Mouse (Mus musculus): ENCODE results near the gene Tk1.

Tk1 gene

DNA sequence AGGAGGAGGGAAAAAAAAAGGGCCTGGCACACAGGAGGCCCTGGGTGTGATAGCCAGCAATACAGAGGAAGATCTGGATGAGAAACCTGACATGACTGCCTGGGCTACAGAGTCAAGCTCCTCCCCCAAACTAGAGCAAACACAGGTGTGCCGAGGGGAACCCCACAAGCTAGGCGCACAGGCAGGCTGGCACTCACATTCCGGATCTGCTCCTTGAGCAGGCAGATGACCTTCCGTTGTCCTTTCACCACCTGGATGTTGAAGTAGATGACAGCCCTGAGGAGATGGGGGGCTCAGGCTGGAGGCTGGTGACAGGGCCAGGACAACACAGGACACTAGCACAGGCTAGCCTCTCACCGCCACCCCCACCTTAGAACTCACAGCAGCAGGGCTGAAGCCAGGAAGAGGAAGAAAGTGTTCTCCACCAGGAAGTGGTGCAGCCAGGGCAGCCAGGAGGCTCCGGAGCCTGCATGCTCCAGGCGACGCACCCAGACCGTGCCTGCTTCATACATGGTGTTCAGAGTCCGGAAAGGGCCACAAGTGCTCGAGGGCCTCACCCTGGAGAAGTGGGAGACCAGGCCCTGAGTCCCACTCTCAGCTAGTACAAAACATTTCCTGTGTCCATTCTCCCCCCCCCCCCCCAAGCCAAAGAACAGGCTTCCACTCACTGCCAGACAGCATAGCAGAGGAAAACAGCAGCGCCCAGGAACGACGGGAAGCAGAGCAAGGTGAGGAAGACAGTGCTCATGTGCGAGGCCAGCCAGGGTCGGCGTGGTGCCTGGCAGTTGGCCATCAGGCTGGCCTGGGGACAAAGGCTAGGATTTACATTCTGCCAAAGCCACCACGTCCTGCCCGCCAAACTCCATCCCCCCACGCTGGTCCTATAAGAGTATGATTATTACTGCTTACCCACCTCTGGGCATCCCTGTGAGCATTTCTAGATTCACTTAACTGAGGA lies 56.9 kb downstream of the Tk1 start:
- no peak for DNase-seq (ENCODE audit: low read depth)

DNA sequence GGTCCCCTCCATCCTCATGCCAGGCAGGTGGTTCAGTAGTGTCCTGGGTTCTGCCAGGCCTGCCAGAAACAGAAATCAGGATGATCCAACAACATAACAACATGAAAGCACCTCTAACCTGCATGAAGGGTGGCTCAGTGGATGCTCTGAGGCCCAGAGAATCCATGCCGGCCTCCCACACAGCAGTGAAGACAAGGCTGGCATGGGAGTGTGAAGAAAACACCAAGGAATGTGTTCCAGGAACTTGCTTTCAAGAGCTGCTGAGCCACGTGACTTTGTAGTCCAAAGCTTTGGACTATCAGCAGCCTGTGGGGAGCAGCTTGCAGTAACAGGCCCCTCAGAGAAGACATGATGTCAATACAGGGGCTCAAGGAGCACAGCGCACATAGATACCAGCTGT lies 59.6 kb downstream of the Tk1 start:
- no peak for DNase-seq (ENCODE audit: low read depth)
